28 mouse cellular contexts compared by ENCODE assay signal in the genomic region with DNA sequence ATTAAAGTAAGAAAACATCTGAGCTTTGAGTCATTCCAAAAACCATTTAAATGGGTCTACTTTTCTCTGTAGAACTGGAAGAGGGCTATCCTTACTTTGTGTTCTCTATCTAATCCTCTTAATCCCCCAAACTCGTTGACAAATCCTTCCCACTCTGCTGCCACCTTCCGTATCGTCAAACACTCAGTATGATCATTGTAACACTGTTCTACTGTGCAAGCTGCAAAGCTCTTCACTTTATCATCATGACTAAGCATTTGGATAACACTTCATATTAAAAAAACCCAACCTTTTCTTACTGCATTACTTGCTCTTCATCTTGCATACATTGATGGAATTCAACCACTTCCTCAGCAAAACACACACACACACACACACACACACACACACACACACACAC.
"Had no signal": no experiment of that assay in that cellular context is flagged by ENCODE, and none has a peak within 500 bp of the region (broad histone marks: within the 10 kb centered on the region; RNA-seq: fewer than 3 reads in every experiment).

No protein-coding gene starts in this region.

- H3K4me3 ChIP-seq: embryonic facial prominence, embryonic 10.5 days; embryonic facial prominence, embryonic 12.5 days; embryonic facial prominence, embryonic 13.5 days; embryonic facial prominence, embryonic 15.5 days; erythroblast, embryonic 14.5 days; forebrain, embryonic 10.5 days; forebrain, embryonic 12.5 days; forebrain, embryonic 13.5 days; forebrain, embryonic 15.5 days; gastrocnemius, adult 2 months; heart, adult 2 months had no signal

- H3K9ac ChIP-seq: embryonic facial prominence, embryonic 12.5 days; embryonic facial prominence, embryonic 13.5 days; embryonic facial prominence, embryonic 15.5 days; forebrain, embryonic 12.5 days; forebrain, embryonic 13.5 days; forebrain, embryonic 15.5 days; forebrain, postnatal 0 days had no signal

- H3K27ac ChIP-seq: embryonic facial prominence, embryonic 10.5 days; embryonic facial prominence, embryonic 12.5 days; embryonic facial prominence, embryonic 13.5 days; embryonic facial prominence, embryonic 15.5 days; forebrain, embryonic 10.5 days; forebrain, embryonic 12.5 days; forebrain, embryonic 13.5 days; forebrain, embryonic 15.5 days; gastrocnemius, adult 2 months; heart, adult 2 months had no signal

- ATAC-seq: forebrain, embryonic 13.5 days; forebrain, embryonic 14.5 days; forebrain, embryonic 15.5 days; forebrain, embryonic 16.5 days; forebrain, postnatal 0 days had no signal

- H3K27me3 ChIP-seq: embryonic facial prominence, embryonic 12.5 days; embryonic facial prominence, embryonic 13.5 days; embryonic facial prominence, embryonic 15.5 days; forebrain, embryonic 12.5 days; forebrain, embryonic 13.5 days; forebrain, embryonic 15.5 days had no signal

- H3K36me3 ChIP-seq: embryonic facial prominence, embryonic 10.5 days; embryonic facial prominence, embryonic 12.5 days; embryonic facial prominence, embryonic 13.5 days; embryonic facial prominence, embryonic 15.5 days; forebrain, embryonic 10.5 days; forebrain, embryonic 12.5 days; forebrain, embryonic 15.5 days had no signal

- H3K4me2 ChIP-seq: embryonic facial prominence, embryonic 12.5 days; embryonic facial prominence, embryonic 13.5 days; embryonic facial prominence, embryonic 15.5 days; forebrain, embryonic 12.5 days; forebrain, embryonic 13.5 days; forebrain, embryonic 15.5 days had no signal

- DNase-seq: cerebellum, adult 8-10 months; cerebellum, adult 9-10 months; cerebellum, adult 9-11 months; cerebellum, postnatal 10 days; cerebellum, postnatal 14 days; cerebellum, postnatal 25 days; cerebellum, postnatal 36 days; embryo, embryonic 11 days; forebrain, postnatal 0 days; gastrocnemius, adult 2 months; gastrocnemius, postnatal 10 days; gastrocnemius, postnatal 14 days; gastrocnemius, postnatal 25 days; gastrocnemius, postnatal 36 days; heart, adult 11 months; heart, adult 18-20 months; heart, adult 2 months had no signal

- H3K4me1 ChIP-seq: embryonic facial prominence, embryonic 12.5 days; embryonic facial prominence, embryonic 13.5 days; embryonic facial prominence, embryonic 15.5 days had no signal

- H3K9me3 ChIP-seq: embryonic facial prominence, embryonic 10.5 days; embryonic facial prominence, embryonic 12.5 days; embryonic facial prominence, embryonic 13.5 days; embryonic facial prominence, embryonic 15.5 days; forebrain, embryonic 10.5 days; forebrain, embryonic 12.5 days; forebrain, embryonic 13.5 days; forebrain, embryonic 15.5 days had no signal
